Mouse (Mus musculus) left cerebral cortex, adult 9 months (tissue): ENCODE results near the gene Sytl3.
"Not testable (repeated sequence)": the region's sequence is repeated elsewhere in the genome, so short reads cannot be mapped to it uniquely, and the experiment has no call there.

Source experiments
- DNase-seq, 2 experiments: peaks; one replicate each; pipeline ENCODE4 v3.0.0; 2022; ENCODE audit warnings: low spot score in 2 of 2

The Sytl3 gene

DNA sequence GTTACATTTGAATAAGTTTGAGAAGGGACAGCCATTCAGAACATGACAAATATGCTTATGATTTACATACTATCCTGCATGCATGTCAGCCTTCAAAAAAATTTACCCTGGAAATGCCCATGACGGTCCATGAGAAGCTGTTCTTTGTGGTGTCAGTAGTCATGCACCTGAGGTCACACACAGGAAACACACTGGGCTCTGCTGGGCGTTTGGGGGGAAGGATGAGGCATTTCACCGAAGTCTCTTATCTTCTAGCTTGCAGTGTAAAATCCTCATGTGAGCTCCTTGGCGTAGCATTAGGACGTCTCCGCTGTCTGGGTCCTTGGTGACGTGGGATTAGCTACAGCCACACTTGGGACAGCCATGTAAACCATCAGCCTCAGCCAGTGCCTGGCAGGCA lies at the start of gene Sytl3:
TSS of gene Sytl3 (plus strand) at position 293 of the 400 bp plus-strand sequence.
- DNase-seq, result not testable (repeated sequence)

DNA sequence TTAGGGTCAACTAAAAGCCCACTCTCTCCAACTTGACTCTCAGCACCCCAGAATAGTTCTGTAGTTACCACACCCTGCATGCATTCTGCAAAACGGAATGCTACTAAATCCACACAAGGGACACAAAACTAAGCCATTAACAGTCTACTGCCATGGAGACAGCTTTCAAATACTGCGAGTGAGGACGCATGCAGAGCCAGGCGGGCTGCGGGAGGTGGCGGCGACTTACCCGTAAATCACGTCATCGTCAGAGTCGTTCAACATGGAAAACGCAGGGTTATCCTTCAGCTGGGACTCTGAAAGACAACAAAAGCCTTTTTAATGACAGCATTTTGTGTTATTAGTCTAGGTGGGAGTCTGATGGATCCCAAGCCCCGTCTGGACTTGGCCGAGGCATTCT lies 45.4 kb upstream of the Sytl3 start:
- not testable (repeated sequence) for DNase-seq

DNA sequence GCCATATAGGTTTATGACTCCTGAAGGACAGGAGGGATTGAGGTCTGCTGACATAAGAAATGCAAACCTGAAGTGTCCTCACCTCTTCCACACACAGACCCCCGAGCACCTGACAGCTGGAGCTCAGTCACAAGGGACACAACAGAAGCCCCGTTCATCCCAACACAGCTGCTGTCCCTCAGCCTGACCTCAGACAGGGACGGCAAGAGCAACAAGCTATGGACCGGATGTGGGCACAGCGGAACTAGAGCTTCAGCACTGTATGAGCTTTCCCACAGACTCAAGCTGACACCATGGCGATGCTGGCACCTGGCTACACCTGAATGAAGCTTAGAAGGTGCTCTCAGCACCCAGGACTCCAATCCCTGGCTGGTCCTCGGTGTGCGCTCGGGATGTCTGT lies 44.6 kb upstream of the Sytl3 start:
- DNase-seq, result not testable (repeated sequence)

DNA sequence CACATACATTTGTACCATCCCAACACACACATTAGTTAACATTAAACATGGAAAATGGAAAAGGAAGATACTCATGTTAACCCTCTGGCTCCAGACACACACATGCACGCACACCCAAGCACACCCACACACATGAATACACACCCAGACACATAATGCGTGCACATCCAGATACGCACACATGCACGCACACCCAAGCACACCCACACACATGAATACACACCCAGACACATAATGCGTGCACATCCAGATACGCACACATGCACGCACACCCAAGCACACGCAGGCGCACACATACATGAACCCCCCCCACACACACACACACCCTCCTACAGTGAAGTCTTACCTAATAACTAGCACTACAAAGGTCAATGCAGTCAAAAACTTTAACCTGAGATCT lies 42.2 kb upstream of the Sytl3 start:
- DNase-seq, result not testable (repeated sequence)

DNA sequence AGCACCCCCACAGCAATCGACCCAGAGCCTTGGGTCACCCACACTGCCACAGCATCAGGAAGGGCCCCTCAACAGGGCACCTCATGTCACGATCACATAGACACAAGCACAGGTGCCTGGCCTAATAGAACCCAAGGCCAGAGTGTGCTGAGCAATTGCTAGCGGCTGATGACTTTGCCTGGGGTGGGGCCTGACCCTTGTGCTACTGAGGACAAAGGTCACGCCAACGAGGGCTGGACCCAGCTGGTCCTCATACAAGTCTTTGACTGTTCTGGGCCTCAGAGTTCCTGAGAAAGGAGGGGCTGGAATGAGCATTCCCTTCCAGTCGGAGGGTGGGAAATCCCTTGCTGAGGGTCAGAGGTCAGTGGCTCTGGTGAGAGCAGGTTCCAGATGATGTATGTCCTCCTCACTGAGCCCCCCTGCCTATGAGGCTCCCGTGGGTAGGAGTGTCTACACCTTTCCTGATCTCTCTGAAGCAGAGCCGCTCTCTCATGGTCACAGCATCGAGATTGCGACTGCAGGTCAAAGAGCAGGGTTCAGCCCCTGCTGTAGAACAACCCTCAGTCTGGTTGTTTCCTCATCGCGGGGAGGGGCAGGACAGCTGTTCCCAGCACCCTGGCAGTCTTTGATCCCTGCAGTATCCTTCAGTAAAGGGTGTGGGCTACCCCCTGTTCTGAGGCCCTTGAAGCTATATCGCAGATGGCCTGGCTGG lies 41.0 kb upstream of the Sytl3 start:
- not testable (repeated sequence) for DNase-seq

DNA sequence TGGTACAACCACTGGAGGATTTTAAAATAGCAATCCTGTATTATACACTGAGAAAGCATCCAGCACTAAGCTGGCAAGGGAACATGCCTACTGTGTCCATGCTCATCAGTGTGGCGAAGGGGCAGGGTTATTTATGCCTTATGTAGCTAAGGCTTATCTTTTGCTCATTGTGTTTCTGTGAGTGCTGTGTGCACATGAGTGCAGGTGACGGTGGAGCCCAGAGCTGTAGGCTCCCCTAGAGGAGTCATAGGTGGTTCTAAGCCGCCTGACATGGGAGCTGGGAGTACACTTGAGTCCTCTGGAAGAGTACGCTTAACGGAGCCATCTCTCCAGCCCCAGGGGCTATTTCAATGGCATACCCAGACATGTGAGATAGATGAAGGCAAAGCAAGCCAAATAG lies 39.6 kb upstream of the Sytl3 start:
- not testable (repeated sequence) for DNase-seq

DNA sequence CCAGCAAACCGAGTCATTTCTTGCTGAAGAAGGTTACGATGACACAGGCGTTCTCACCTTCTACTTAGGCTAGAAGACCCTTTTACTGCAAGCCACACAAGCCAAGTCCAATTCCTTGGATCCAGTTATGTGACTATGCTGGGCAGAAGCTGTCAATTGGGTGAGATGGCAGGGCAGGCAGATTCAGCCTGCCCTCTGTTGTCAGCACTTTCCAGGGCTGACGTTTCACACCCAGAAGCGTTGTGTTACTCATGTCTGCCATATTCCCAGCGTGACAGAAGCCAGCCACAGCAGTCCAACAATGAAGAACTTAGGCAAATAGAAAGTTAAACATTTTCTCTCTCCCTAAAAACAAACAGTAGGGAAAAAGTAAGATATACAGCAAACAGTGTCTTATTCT lies 38.9 kb upstream of the Sytl3 start:
- not testable (repeated sequence) for DNase-seq

DNA sequence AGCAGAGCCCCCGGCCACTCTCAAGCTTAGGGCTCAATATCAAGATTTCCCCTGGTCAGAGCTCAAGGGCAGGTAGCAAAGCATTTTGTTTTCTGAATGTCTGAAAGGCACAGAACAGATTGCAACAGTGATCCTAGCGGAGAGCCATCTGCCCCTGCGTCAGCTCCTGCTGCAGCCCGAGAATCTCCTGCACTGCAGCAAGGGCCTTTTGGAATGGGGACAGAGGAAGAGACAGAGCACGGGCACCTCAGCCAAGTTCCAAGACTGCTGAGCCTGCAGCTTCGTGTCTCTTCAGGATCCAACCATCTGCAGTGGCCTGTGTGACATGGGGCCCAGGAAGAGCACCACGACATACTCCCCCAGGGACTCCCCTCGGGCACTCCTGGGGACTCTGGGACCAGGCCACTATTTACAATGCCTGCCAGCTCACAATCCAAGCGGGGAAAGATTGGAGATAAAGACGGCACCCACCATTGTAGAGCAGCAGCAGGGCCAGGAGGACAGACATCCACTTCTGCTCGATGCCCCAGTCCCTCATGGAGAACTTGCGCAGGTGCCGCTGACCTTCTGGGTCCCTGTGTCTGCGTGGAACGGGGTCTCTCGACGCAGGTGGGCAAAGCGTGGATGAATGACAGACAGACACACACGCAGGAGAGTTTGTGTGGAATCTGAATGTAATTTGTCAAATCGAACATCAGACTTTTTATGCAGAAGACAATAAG lies 38.0 kb upstream of the Sytl3 start:
- not testable (repeated sequence) for DNase-seq

DNA sequence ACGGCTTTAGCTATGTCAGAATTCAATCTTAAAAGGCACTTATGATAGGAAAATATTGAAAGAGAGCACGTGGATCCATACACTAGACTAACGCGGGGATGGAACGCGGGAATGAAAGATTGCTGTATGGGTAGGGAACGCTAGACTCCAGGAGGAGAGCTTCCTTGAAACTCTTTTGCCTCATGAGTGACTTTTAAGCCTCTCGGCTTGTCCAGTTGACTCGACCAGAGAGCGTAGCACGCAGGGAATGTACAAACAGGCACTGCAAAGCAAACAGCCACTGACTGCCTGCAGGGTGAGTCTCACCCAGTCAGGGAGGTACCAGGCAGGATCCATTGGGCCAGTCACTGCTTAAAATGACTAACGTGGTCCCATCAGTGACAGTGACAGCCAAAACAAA lies 36.9 kb upstream of the Sytl3 start:
- not testable (repeated sequence) for DNase-seq

DNA sequence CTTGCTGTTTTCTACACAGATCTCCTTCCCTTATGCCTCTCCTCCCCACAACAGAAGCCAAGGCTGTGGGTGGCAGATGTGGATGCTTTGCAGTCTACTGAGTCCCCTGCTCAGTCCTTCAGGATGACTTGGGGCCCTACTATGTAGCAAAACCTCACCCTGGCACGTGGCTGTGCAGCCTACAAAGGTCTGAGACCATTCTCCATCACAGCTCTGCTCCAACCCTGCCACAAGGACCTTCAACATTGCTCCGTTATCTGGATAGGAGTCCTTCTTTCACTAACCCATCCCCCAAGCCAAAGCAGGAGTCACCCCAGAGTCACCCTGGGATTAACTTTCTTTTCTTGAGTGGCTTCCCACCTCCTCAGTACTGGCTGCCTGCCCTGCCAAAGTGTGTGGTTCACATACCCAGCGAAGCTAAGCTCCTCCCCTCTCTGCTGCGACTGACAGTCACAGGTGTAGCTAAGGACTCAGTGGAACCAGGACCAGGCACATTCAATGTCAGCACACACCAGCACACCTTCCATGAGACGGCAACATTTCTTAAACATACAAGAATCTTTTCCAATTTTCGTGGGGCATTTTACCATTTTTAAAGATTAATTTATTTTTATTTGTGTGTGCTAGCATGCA lies 33.9 kb upstream of the Sytl3 start:
- not testable (repeated sequence) for DNase-seq

DNA sequence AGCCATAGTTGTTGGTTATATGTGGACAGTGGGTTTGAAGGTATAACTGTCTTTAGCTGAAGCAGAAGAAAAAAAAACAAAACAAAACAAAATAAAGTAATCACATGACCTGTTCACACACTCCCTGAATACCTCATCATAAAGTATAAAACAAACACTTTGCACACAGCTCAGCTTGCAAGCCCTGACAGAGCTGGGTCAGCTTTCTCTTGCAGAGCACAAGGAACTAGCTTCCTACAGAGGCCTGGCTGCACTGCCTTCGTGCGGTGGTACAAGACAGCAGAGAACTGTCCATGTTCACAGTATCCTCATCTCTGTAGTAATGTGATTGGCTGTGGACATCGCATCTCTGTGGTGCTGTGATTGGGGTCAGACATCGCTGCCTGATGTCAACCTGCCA lies 28.5 kb upstream of the Sytl3 start:
- not testable (repeated sequence) for DNase-seq

DNA sequence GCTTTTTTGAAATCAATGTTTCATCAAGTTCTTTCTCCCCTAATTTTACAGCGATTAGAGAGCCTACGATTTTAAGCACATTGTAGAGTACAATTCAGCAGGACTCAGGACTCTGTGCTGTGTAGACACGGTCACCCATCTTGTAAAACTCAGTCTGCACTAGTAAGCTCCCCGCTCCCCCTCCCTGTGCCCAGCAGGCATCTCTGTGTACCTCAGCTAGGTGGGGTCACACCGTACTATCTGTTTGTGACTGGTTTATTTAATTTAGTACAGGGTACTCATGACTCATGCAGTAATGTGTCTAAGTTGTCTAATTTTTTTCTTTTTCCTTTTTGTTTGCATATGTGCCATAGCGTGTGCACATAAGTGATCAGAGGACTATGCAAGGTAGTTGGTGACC lies 26.0 kb upstream of the Sytl3 start:
- DNase-seq, result not testable (repeated sequence)

DNA sequence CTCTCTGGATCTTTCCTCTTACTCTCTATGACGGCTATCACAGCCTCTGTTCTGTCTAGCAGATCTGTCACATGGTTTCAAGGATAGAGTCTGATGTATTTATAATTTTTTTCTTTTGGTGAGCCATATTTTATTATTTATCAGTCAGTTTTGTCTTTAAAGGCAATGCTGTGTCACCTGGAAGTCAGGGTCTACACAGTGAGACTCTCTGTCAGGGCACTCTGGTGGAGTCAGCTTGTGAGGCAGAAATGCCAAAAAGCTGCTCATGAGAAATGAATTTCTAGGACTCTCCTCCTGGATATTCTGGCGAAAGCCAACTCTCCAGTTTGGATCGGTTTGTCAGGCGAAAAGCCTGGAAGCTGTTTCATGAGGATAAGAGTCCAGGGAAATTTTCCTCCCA lies 23.1 kb upstream of the Sytl3 start:
- DNase-seq, result not testable (repeated sequence)

DNA sequence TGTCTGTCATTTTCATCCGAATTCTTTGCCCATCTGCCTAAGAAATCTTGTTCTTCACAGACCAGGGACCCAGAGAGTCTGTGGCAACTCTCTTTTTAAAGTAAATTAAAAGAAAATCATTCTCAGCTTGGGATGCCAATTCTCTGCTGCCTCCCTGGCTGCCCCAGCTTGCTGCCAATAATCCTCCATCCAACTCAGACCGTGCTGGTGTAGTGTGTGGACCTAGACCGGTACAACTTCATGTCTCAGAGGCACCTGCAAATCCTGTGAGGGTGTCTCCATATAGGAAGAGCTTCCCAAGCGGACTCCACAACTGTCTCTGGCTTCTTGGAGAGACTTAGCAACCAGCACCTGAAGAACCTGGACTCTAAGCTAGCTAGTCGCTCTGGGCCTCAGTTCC lies 22.0 kb upstream of the Sytl3 start:
- no peak for DNase-seq

DNA sequence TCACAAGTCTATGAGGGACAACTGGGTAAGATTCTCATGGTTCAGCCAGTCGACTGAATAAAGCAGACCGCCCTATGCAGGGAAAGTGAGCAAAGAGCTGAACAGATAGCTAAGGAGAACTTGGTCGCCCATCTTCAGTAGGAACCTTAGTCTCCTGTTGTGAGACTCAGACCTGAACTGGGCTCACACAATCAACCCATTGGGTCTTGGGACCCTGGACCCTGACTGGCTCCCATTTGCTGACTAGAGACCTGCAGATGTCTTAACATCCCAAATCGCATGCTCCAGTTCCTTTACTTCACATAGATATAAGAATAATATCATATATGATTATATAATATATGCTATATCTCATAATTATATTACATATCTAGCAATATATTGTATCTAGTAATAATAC lies 21.5 kb upstream of the Sytl3 start:
- not testable (repeated sequence) for DNase-seq

DNA sequence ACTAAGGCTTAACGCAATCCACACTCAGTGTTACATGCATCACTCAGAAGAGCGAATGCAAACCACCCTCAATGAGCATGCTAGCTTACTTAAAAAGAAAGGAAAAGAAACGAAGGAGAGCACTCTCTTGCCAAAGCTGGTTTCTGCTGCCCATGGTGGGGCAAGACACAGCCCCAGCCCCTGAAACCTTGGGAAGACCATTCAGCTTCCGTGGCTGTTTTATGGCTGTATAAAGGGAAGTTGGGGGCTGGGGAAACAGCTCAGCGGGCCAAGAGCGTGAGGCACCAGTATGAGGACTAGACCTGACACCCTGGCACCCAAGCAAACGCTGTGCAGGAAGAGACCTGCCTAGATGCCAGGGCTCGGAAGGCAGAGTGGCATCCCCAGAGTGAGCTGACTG lies 20.4 kb upstream of the Sytl3 start:
- not testable (repeated sequence) for DNase-seq

DNA sequence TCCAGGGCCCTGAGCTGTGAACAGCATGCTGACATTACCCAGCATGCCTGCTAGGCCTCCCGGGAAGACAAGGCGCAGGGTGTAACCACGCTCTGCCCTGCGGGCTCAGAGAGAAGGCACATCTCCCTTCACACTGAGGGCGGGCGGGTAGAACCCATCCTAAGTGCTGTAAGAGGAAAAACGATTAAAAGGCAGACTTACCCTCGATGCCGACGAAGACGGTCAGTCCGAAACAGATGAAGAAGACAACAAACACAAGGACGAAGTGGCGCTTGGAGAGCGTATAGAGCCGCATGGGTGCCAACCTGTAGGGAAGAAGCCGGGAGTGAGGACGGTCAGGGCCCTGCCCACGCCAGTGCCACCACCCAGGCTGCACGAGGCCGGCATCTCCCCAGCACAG lies 19.4 kb upstream of the Sytl3 start:
- DNase-seq, result not testable (repeated sequence)

DNA sequence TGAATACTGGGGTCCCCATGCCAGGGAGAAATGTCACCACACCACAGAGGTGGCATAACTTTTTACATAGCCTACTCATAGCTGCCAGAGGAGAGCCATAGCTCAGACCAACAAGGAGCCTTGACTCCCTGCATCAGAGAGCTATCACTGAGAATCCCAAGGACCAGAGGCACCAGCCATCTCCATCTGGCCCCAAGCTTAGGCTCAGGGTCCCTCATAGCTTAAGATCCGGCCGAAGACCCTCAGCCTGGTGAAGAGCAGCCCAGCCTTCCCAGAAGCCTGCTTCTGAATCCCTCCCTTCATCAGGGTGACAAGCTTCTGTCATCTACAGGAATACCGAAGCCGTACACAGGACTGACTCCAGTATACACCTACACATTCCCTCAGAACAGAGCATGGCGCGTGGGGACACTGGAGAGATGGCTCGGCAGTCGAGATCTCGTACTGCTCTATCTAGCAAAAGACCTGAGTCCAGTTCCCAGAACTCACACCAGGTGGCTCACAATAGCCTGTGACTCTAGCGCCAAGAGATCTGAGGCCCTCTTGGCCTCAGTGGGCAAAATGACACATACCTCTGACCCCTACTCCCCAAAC lies 18.8 kb upstream of the Sytl3 start:
- not testable (repeated sequence) for DNase-seq

DNA sequence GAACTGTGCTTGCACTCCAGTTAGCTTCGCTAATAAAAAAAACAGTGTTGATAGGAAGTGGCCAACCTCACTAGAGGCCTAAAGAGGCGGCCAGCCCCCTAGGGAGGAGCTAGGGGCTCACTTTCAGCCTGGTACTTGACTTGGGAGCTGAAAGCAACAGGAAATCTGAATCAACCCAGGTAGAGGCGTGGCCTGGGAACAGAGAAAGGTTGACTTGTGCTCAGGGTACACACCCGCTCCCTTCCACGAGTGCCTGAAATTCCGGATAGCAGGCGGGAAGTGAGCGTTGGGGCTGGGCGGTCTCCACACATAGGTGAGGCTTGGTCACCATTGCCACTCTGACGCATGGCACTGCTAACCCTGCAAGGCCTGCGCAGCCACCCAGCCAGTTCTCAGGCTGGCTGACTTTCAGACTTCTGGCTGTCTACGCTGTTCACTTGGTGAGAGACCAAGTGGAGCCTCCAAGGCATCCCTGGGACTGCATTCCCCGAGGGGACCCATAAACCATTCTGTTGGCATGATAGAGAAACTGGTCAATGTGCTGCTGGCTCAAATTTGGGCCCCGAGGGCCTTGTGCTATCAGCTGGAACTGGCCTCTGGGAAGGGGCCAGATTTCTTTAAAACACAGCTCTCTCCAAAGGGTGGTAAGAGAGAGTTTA lies 18.0 kb upstream of the Sytl3 start:
- not testable (repeated sequence) for DNase-seq

DNA sequence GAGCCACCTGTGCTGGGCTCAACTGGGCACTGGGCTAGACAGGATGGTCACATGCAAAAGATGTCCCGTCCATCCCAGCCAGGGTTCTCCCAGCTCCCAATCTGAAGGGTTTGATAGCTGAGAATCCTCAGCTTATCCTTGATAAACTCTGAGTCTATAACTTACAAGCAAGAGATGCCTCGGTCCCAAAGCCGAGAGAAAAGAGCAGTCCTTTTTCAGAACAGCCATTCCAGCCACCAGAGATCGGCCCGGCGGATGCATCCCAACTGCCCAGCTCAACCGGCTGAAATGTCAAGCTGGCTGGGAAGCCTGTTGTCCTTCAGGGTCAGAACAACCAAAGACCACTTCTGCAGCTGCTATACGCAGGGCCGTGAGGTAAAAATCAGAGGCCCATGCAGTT lies 14.7 kb upstream of the Sytl3 start:
- not testable (repeated sequence) for DNase-seq

DNA sequence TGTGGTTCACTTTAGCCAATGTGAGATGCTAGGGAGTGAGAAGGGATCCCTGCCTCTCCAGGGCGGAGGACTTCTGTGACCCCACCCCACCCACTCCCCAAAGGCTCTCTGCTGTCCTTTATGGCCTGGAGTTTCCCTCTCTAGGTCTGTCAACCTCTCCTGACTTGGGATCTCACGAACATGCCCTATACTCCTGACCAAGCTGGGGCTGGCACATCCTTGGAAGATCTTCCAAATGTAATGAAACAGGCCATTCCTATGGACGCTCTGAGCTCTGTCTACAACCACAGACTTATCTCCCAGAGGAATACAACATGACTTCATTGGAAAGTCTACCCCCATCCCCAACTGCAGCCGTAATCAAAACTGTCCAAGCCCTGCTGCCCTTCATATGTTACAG lies 14.2 kb upstream of the Sytl3 start:
- DNase-seq, result not testable (repeated sequence)

DNA sequence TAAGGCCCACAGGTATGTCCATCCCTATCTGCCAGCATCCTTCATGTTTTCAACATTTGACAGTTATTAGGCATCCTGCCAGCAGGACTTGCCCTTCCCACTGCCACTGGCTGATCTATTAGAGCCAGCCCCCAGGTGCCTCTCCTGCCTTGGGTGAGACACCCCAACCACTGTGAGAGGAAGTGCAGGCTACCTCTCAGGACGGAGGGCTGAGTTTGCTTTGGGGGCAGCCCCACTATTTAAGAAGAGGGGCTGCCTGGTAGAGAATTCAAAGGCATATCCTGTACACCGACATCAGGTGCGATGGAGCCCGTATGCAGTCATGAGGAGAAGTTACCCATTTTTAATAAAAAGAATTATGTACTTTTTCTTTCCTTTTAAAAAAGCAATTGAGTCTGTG lies 13.2 kb upstream of the Sytl3 start:
- DNase-seq, result not testable (repeated sequence)
